Mouse (Mus musculus): ENCODE measurements around the gene Nos1. TPM values are rescaled to one million over a fixed set of nuclear protein-coding genes. Genes with fewer than 3 reads are reported as not detected.
"Not testable (repeated sequence)": the region's sequence is repeated elsewhere in the genome, so short reads cannot be mapped to it uniquely, and the experiment has no call there.

Nos1 gene
- total RNA-seq, 2 experiments from 2014 or later, result 70.8 to 83.7 TPM

- DNase-seq (ENCODE audit: low spot score in 2 of 2), result no peak
Measured at GRCm38 (mm10) chr5:117837731-117838130, 56.9 kb downstream of the Nos1 start.

- DNase-seq (ENCODE audit: low spot score in 2 of 2), result no peak
Measured at GRCm38 (mm10) chr5:117839501-117839900, 58.7 kb downstream of the Nos1 start.

GRCm38 (mm10) chr5:117840203-117840602 is 59.4 kb downstream of the Nos1 start:
- no peak for DNase-seq (ENCODE audit: low spot score in 2 of 2)

GRCm38 (mm10) chr5:117840988-117841387 is 60.2 kb downstream of the Nos1 start:
- peak in 1 of 2 experiments; percentile 37 for DNase-seq (ENCODE audit: low spot score in 2 of 2)

GRCm38 (mm10) chr5:117841651-117842347 is 61.0 kb downstream of the Nos1 start:
- DNase-seq (ENCODE audit: low spot score in 2 of 2), result peak; percentile 40 to 58

GRCm38 (mm10) chr5:117842699-117843098 is 61.9 kb downstream of the Nos1 start:
- DNase-seq (ENCODE audit: low spot score in 2 of 2), result no peak

GRCm38 (mm10) chr5:117844611-117845010 is 63.8 kb downstream of the Nos1 start:
- no peak for DNase-seq (ENCODE audit: low spot score in 2 of 2)

GRCm38 (mm10) chr5:117850474-117850873 is 69.6 kb downstream of the Nos1 start:
- DNase-seq (ENCODE audit: low spot score in 2 of 2), result no peak

- no peak for DNase-seq (ENCODE audit: low spot score in 2 of 2)
Measured at GRCm38 (mm10) chr5:117853741-117854140, 72.9 kb downstream of the Nos1 start.

- peak; percentile 82 to 92 for DNase-seq (ENCODE audit: low spot score in 2 of 2)
Measured at GRCm38 (mm10) chr5:117864588-117865300, 83.9 kb downstream of the Nos1 start.

- DNase-seq (ENCODE audit: low spot score in 2 of 2), result no peak
Measured at GRCm38 (mm10) chr5:117865876-117866275, 85.0 kb downstream of the Nos1 start.

- no peak for DNase-seq (ENCODE audit: low spot score in 2 of 2)
Measured at GRCm38 (mm10) chr5:117871614-117872013, 90.8 kb downstream of the Nos1 start.

- DNase-seq (ENCODE audit: low spot score in 2 of 2), result no peak
Measured at GRCm38 (mm10) chr5:117873807-117874206, 93.0 kb downstream of the Nos1 start.

GRCm38 (mm10) chr5:117874236-117874635 is 93.4 kb downstream of the Nos1 start:
- no peak for DNase-seq (ENCODE audit: low spot score in 2 of 2)

GRCm38 (mm10) chr5:117879136-117879535 is 98.3 kb downstream of the Nos1 start:
- no peak for DNase-seq (ENCODE audit: low spot score in 2 of 2)

GRCm38 (mm10) chr5:117880916-117881555 is 100.2 kb downstream of the Nos1 start:
- peak in 1 of 2 experiments; percentile 59 for DNase-seq (ENCODE audit: low spot score in 2 of 2)

GRCm38 (mm10) chr5:117882411-117882810 is 101.6 kb downstream of the Nos1 start:
- not testable (repeated sequence) for DNase-seq (ENCODE audit: low spot score in 2 of 2)

GRCm38 (mm10) chr5:117884991-117885390 is 104.2 kb downstream of the Nos1 start:
- DNase-seq (ENCODE audit: low spot score in 2 of 2), result no peak

- no peak for DNase-seq (ENCODE audit: low spot score in 2 of 2)
Measured at GRCm38 (mm10) chr5:117888126-117888525, 107.3 kb downstream of the Nos1 start.

GRCm38 (mm10) chr5:117888946-117889345 is 108.1 kb downstream of the Nos1 start:
- DNase-seq (ENCODE audit: low spot score in 2 of 2), result no peak

GRCm38 (mm10) chr5:117889571-117889970 is 108.7 kb downstream of the Nos1 start:
- DNase-seq (ENCODE audit: low spot score in 2 of 2), result no peak

GRCm38 (mm10) chr5:117890871-117891270 is 110.0 kb downstream of the Nos1 start:
- DNase-seq (ENCODE audit: low spot score in 2 of 2), result no peak

Data from layer of hippocampus, adult 18-20 months (tissue).